ENCODE assay signal across 9 mouse cellular contexts in the genomic region with DNA sequence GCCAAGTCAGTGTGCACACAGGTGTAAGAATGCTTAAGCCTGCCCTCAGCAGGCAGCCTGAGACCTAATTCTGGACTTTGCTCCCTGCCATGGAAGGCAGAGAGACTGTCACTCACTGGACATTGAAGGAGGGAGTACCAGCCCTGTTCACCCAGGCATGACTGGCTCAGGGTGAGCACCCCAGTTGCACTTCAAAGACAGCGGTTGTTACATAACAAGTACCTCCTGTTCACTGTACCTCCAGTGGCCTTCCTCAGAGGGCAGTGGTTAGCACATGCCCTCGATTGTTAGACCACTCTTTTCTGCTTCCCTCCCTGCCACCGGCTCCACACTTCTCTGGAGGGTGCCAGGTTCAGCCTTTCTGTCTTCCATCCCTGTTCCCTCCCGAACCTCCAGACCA.
A peak's percentile ranks its signal among the peaks of the same experiment; 100 is the strongest.
DNase-seq lines count a peak whose midpoint lies in the region; ATAC-seq and TF ChIP-seq lines count a peak whose summit lies in the region.
"Had no signal": no experiment of that assay in that cellular context is flagged by ENCODE, and none has a peak within 500 bp of the region (broad histone marks: within the 10 kb centered on the region; RNA-seq: fewer than 3 reads in every experiment).

No protein-coding gene starts in this region.

- no peaks in the 10 kb centered on the region for H3K9me3 ChIP-seq in hindbrain, embryonic 10.5 days
- H3K9me3 ChIP-seq in hindbrain, embryonic 11.5 days (ENCODE audit: control insufficient read depth, low read length) = no peaks in the 10 kb centered on the region
- no peaks in the 10 kb centered on the region for H3K9me3 ChIP-seq in E14TG2a.4 (ENCODE audit: low read length)
- H3K9me3 ChIP-seq: liver, embryonic 13.5 days had no signal

- H3K27ac ChIP-seq in hindbrain, embryonic 10.5 days = peak overlapping the region; percentile 86; the same call in 1 of the 2 replicates
- no peak overlapping the region for H3K27ac ChIP-seq in hindbrain, embryonic 11.5 days (ENCODE audit: low read depth, low read length)
- H3K27ac ChIP-seq: liver, embryonic 13.5 days had no signal

- no peak for ATAC-seq in hindbrain, embryonic 11.5 days (ENCODE audit: low FRiP score)
- peak; percentile 26 for ATAC-seq in granulocyte monocyte progenitor cell, adult 5-6 weeks (replicated peaks; ENCODE audit: poor library complexity, severe bottlenecking)

- DNase-seq in hindbrain, embryonic 10.5 days (ENCODE audit: low spot score) = no peak
- no peak for DNase-seq in hindbrain, embryonic 11.5 days (ENCODE audit: low spot score)
- peak; percentile 71 to 82 for DNase-seq in kidney, postnatal 36 days
- no peak for DNase-seq in gastrocnemius, postnatal 10 days
- DNase-seq in right cerebral cortex, postnatal 25 days = no peak
- DNase-seq in T-cell, adult 2 months (ENCODE audit: low spot score) = no peak
- DNase-seq: liver, embryonic 13.5 days had no signal

- TF ChIP-seq CTCF in E14TG2a.4 (conservative IDR thresholded peaks at IDR 0.05; ENCODE audit: low read length) = no peak

- no peak overlapping the region for H3K4me2 ChIP-seq in hindbrain, embryonic 11.5 days (replicated peaks; ENCODE audit: low read depth, low read length)
- H3K4me2 ChIP-seq: liver, embryonic 13.5 days had no signal

- H3K36me3 ChIP-seq in hindbrain, embryonic 10.5 days = peaks cover 18% of the 10 kb centered on the region
- H3K36me3 ChIP-seq in hindbrain, embryonic 11.5 days (ENCODE audit: control insufficient read depth, insufficient read depth, low read length) = no peaks in the 10 kb centered on the region
- no peaks in the 10 kb centered on the region for H3K36me3 ChIP-seq in E14TG2a.4 (ENCODE audit: insufficient read depth, low read length)
- H3K36me3 ChIP-seq: liver, embryonic 13.5 days had no signal

- peaks cover 82% of the 10 kb centered on the region for H3K4me1 ChIP-seq in hindbrain, embryonic 10.5 days (replicated peaks)
- H3K4me1 ChIP-seq in hindbrain, embryonic 11.5 days (replicated peaks; ENCODE audit: control insufficient read depth, insufficient read depth, low read length) = peaks cover 18% of the 10 kb centered on the region
- H3K4me1 ChIP-seq in E14TG2a.4 (replicated peaks; ENCODE audit: low read depth, low read length) = peaks cover 50% of the 10 kb centered on the region

- 63% methylated on average over 4 of the region's 4 CpGs for WGBS in hindbrain, embryonic 10.5 days
- 67% methylated on average over 4 of the region's 4 CpGs for WGBS in hindbrain, embryonic 11.5 days

- H3K27me3 ChIP-seq in hindbrain, embryonic 10.5 days (ENCODE audit: insufficient read depth, poor library complexity, severe bottlenecking) = no peaks in the 10 kb centered on the region
- no peaks in the 10 kb centered on the region for H3K27me3 ChIP-seq in hindbrain, embryonic 11.5 days (ENCODE audit: control insufficient read depth, insufficient read depth, low read length)
- no peaks in the 10 kb centered on the region for H3K27me3 ChIP-seq in E14TG2a.4 (ENCODE audit: insufficient read depth, low read length)
- H3K27me3 ChIP-seq: liver, embryonic 13.5 days had no signal

- 0 out of 2 replicates have a peak overlapping the region, but pooled peaks have one; percentile 11 for H3K4me3 ChIP-seq in hindbrain, embryonic 10.5 days
- no peak overlapping the region for H3K4me3 ChIP-seq in hindbrain, embryonic 11.5 days (ENCODE audit: low read depth, low read length)
- peak overlapping the region; percentile 66; the same call in 1 of the 2 replicates for H3K4me3 ChIP-seq in E14TG2a.4 (replicated peaks; ENCODE audit: low read length)
- H3K4me3 ChIP-seq: liver, embryonic 13.5 days had no signal

- no peak overlapping the region for H3K9ac ChIP-seq in hindbrain, embryonic 11.5 days (ENCODE audit: low read depth, low read length)
- H3K9ac ChIP-seq: liver, embryonic 13.5 days had no signal

Comparison
In these comparisons a context has a peak if more than half of its experiments do, and no peak if none do; other contexts are left out.
1. DNase-seq: peak in kidney, postnatal 36 days (2 of 2); none in hindbrain, embryonic 10.5 days (single experiment), hindbrain, embryonic 11.5 days (single experiment), gastrocnemius, postnatal 10 days (single experiment), right cerebral cortex, postnatal 25 days (single experiment) and T-cell, adult 2 months (single experiment).